Mouse (Mus musculus) midbrain, embryonic 16.5 days (tissue): Measurements from ENCODE around the gene Itgam. TPM values are rescaled to one million over a fixed set of nuclear protein-coding genes. Genes with fewer than 3 reads are reported as not detected.

Source experiments
- ATAC-seq: fragments of 200-750 bp; cut with Nextera tagmentation; 2 replicates; pipeline ENCODE4 v1.8.0; 2017; ENCODE audit warnings: moderate TSS enrichment
- H3K27ac ChIP-seq: fragments of 300-500 bp; sonication (generic); 2 replicates; pipeline ENCODE4 v1.5.1; 2014; ENCODE audit warnings: mild to moderate bottlenecking, low read length, mixed read lengths
- H3K27me3 ChIP-seq: fragments of 300-500 bp; sonication (generic); 2 replicates; pipeline ENCODE4 v1.6.1; 2014; ENCODE audit warnings: low read depth, low read length, mixed read lengths; ENCODE audit not compliant: control insufficient read depth, insufficient read depth
- H3K36me3 ChIP-seq: fragments of 300-500 bp; sonication (generic); 2 replicates; pipeline ENCODE4 v1.6.1; 2014; ENCODE audit warnings: mild to moderate bottlenecking, low read length, moderate library complexity, mixed read lengths; ENCODE audit not compliant: control insufficient read depth, insufficient read depth
- H3K4me1 ChIP-seq: fragments of 300-500 bp; sonication (generic); 2 replicates; pipeline ENCODE4 v1.6.1; 2014; ENCODE audit warnings: mild to moderate bottlenecking, low read length, mixed read lengths; ENCODE audit not compliant: control insufficient read depth, insufficient read depth
- H3K4me2 ChIP-seq: fragments of 300-500 bp; sonication (generic); 2 replicates; pipeline ENCODE4 v1.6.1; 2014; ENCODE audit warnings: mild to moderate bottlenecking, low read length, mixed read lengths
- H3K4me3 ChIP-seq: fragments of 300-500 bp; sonication (generic); 2 replicates; pipeline ENCODE4 v1.5.1; 2014; ENCODE audit warnings: low read depth, mild to moderate bottlenecking, low read length, moderate library complexity, mixed read lengths
- H3K9ac ChIP-seq: fragments of 300-500 bp; sonication (generic); 2 replicates; pipeline ENCODE4 v1.6.1; 2014; ENCODE audit warnings: low read depth, low read length, mixed read lengths
- H3K9me3 ChIP-seq: fragments of 300-500 bp; sonication (generic); replicated peaks from 2 replicates; pipeline ENCODE4 v1.6.1; 2014; ENCODE audit warnings: mild to moderate bottlenecking, low read length, mixed read lengths; ENCODE audit not compliant: control insufficient read depth, poor library complexity, severe bottlenecking
- WGBS: fragments of 180-500 bp; shearing (Covaris S2); extraction: QIAGEN DNeasy Blood & Tissue Kit; methylation state at CpG from one replicate; pipeline ENCODE4 v1.1.7; 2014; 5-methylcytosine and 5-hydroxymethylcytosine counted together
- polyA plus RNA-seq: library from polyadenylated mRNA; unstranded; fragments of >200 nt; fragmentation: Nextera tagmentation; extraction: Ambion mirVana; gene quantifications from 2 replicates; pipeline ENCODE4 v1.2.1, GENCODE M21; 2015

Gene Itgam
- polyA plus RNA-seq, 1 experiment from 2014 or later, result 0.90 TPM

- Histone ChIP-seq H3K36me3 (no peaks in the 10 kb centered on the region), H3K4me2 (no peak overlapping the region), H3K27ac (no peak overlapping the region), H3K9me3 (no peaks in the 10 kb centered on the region), H3K4me1 (no peaks in the 10 kb centered on the region), H3K9ac (no peak overlapping the region), H3K4me3 (no peak overlapping the region), H3K27me3 (no peaks in the 10 kb centered on the region)
- no peak for ATAC-seq
- WGBS, result 91% methylated on average over 5 of the region's 5 CpGs
These were observed 3.1 kb downstream of the Itgam start for GRCm38 (mm10) chr7:128065547-128065946.

- Histone ChIP-seq H3K4me3 (no peak overlapping the region), H3K4me1 (no peaks in the 10 kb centered on the region), H3K27ac (no peak overlapping the region), H3K4me2 (no peak overlapping the region), H3K9ac (no peak overlapping the region), H3K9me3 (no peaks in the 10 kb centered on the region), H3K27me3 (no peaks in the 10 kb centered on the region), H3K36me3 (no peaks in the 10 kb centered on the region)
- WGBS, result 54% methylated on average over 3 of the region's 3 CpGs
- ATAC-seq, result no peak
These were observed 5.4 kb downstream of the Itgam start for GRCm38 (mm10) chr7:128067847-128068246.

- H3K36me3 ChIP-seq, result no peaks in the 10 kb centered on the region
- H3K4me2 ChIP-seq, result no peak overlapping the region
- no peaks in the 10 kb centered on the region for H3K27me3 ChIP-seq
- no peaks in the 10 kb centered on the region for H3K9me3 ChIP-seq
- no peak overlapping the region for H3K4me3 ChIP-seq
- H3K4me1 ChIP-seq, result no peaks in the 10 kb centered on the region
- no peak overlapping the region for H3K27ac ChIP-seq
- H3K9ac ChIP-seq, result no peak overlapping the region
- WGBS, result 84% methylated on average over 2 of the region's 2 CpGs
- no peak for ATAC-seq
These were observed 7.4 kb downstream of the Itgam start for GRCm38 (mm10) chr7:128069844-128070243.

- no peak overlapping the region for H3K4me2 ChIP-seq
- H3K9ac ChIP-seq, result no peak overlapping the region
- no peak overlapping the region for H3K4me3 ChIP-seq
- H3K9me3 ChIP-seq, result no peaks in the 10 kb centered on the region
- WGBS, result 82% methylated on average over 4 of the region's 4 CpGs
- H3K27ac ChIP-seq, result no peak overlapping the region
- H3K4me1 ChIP-seq, result no peaks in the 10 kb centered on the region
- no peaks in the 10 kb centered on the region for H3K27me3 ChIP-seq
- H3K36me3 ChIP-seq, result no peaks in the 10 kb centered on the region
- ATAC-seq, result no peak
These were observed 9.4 kb downstream of the Itgam start for GRCm38 (mm10) chr7:128071816-128072215.

DNA sequence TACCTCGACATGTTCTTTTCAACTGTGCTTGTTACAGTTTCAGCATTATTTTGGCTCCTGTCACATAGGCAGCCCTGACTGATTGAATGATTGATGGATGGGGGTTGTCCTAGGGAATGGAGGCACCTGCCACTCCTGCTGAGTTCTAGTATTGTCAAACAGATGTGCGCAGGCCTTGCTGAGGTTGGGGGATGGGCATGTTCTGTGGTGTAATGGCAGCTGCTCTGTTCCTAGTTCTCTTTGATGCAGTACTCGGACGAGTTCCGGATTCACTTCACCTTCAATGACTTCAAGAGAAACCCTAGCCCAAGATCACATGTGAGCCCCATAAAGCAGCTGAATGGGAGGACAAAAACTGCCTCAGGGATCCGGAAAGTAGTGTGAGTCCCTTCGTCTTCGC, 17.6 kb downstream of the Itgam start:
- ATAC-seq, result no peak
- 77% methylated on average over 8 of the region's 8 CpGs for WGBS

GRCm38 (mm10) chr7:128089141-128089540, 26.7 kb downstream of the Itgam start:
- Histone ChIP-seq H3K9ac (no peak overlapping the region), H3K4me2 (no peak overlapping the region), H3K9me3 (no peaks in the 10 kb centered on the region), H3K36me3 (no peaks in the 10 kb centered on the region), H3K4me3 (no peak overlapping the region), H3K27me3 (no peaks in the 10 kb centered on the region), H3K4me1 (no peaks in the 10 kb centered on the region), H3K27ac (no peak overlapping the region)
- ATAC-seq, result no peak
- WGBS, result 86% methylated on average over 7 of the region's 7 CpGs

More for the DNA sequence above, 17.6 kb downstream of the Itgam start:
- Histone ChIP-seq H3K9ac (no peak overlapping the region), H3K4me2 (no peak overlapping the region), H3K27me3 (no peaks in the 10 kb centered on the region), H3K36me3 (no peaks in the 10 kb centered on the region), H3K4me1 (no peaks in the 10 kb centered on the region), H3K27ac (no peak overlapping the region), H3K4me3 (no peak overlapping the region), H3K9me3 (no peaks in the 10 kb centered on the region)

GRCm38 (mm10) chr7:128098135-128098534, 35.7 kb downstream of the Itgam start:
- WGBS, result 95% methylated on average over 1 of the region's 1 CpGs
- Histone ChIP-seq H3K4me1 (no peaks in the 10 kb centered on the region), H3K4me2 (no peak overlapping the region), H3K9me3 (no peaks in the 10 kb centered on the region), H3K36me3 (no peaks in the 10 kb centered on the region), H3K4me3 (no peak overlapping the region), H3K9ac (no peak overlapping the region), H3K27me3 (no peaks in the 10 kb centered on the region), H3K27ac (no peak overlapping the region)
- ATAC-seq, result no peak

- WGBS, result 95% methylated on average over 2 of the region's 2 CpGs
- no peak for ATAC-seq
- Histone ChIP-seq H3K9me3 (no peaks in the 10 kb centered on the region), H3K27me3 (no peaks in the 10 kb centered on the region), H3K27ac (no peak overlapping the region), H3K4me1 (no peaks in the 10 kb centered on the region), H3K36me3 (no peaks in the 10 kb centered on the region), H3K9ac (no peak overlapping the region), H3K4me2 (no peak overlapping the region), H3K4me3 (no peak overlapping the region)
These were observed 38.4 kb downstream of the Itgam start for GRCm38 (mm10) chr7:128100742-128101357.

GRCm38 (mm10) chr7:128105246-128105645, 42.8 kb downstream of the Itgam start:
- no peak for ATAC-seq
- no peak overlapping the region for H3K4me3 ChIP-seq
- H3K27me3 ChIP-seq, result no peaks in the 10 kb centered on the region
- H3K4me1 ChIP-seq, result no peaks in the 10 kb centered on the region
- no peak overlapping the region for H3K4me2 ChIP-seq
- H3K27ac ChIP-seq, result no peak overlapping the region
- WGBS, result 70% methylated on average over 4 of the region's 4 CpGs
- H3K9me3 ChIP-seq, result no peaks in the 10 kb centered on the region
- no peaks in the 10 kb centered on the region for H3K36me3 ChIP-seq
- H3K9ac ChIP-seq, result no peak overlapping the region
